Mouse (Mus musculus) C2C12 (cell line): ENCODE results near the gene Echdc3.

Experiments
- CTCF ChIP-seq: IDR thresholded peaks from one replicate; pipeline ENCODE4 v1.5.1; 2011; ENCODE audit not compliant: control insufficient read depth, insufficient read depth, insufficient read length
- MYOD1 ChIP-seq: IDR thresholded peaks from one replicate; pipeline ENCODE4 v1.6.1; 2011; ENCODE audit warnings: low read depth; ENCODE audit not compliant: control insufficient read depth, insufficient read length
- USF1 ChIP-seq: IDR thresholded peaks from one replicate; pipeline ENCODE4 v1.6.1; 2011; ENCODE audit warnings: low read depth, mild to moderate bottlenecking, control low read depth, moderate library complexity

DNA sequence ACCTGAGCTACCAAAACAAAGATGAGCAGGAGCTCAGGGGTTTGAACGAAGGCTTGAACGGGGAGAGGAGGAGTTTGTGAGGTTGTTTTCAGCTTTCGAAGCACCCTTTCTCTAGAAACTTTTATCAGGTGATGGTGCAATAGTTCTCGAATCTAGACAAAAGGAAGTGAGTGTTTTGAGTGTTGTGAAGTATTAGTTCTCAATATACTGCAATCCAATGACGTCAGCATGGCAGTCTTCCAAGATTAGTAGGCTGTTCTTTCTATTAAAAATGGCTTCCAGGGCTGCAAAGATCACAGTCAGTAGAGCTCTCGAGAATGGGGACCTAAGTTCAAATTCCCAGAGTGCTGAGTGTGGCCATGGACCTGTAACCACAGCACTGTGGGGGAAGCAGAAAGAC lies 47.1 kb downstream of the Echdc3 start:
- TF ChIP-seq CTCF: no peak
- TF ChIP-seq MYOD1: no peak
- no peak for TF ChIP-seq USF1
